Mouse (Mus musculus) layer of hippocampus, postnatal 36 days (tissue): Measurements from ENCODE around the gene Vmn1r34. TPM values are rescaled to one million over a fixed set of nuclear protein-coding genes. Genes with fewer than 3 reads are reported as not detected.
"Not testable (repeated sequence)": the region's sequence is repeated elsewhere in the genome, so short reads cannot be mapped to it uniquely, and the experiment has no call there.

Experiments
- DNase-seq, 2 experiments: peaks; one replicate each; pipeline ENCODE4 v3.0.0; 2022
- total RNA-seq, 2 experiments: library from RNA; stranded (reverse); gene quantifications; 2 replicates each; pipeline ENCODE4 v1.2.3; 2021

Vmn1r34 gene
- not detected for total RNA-seq

- DNase-seq, result no peak
These were observed at the start of gene Vmn1r34 for GRCm38 (mm10) chr6:66643779-66644178. Vmn1r34 (minus strand) TSS chr6:66643879.

GRCm38 (mm10) chr6:66685806-66686205 is 42.1 kb upstream of the Vmn1r34 start, which contains the start of gene Vmn1r35:
Vmn1r35 (minus strand) TSS chr6:66685906.
- DNase-seq, result no peak

- not testable (repeated sequence) for DNase-seq
These were observed 25.5 kb downstream of the Vmn1r34 start, which contains the start of gene Vmn1r33 for GRCm38 (mm10) chr6:66618182-66618581. Vmn1r33 (minus strand) TSS chr6:66618282.

GRCm38 (mm10) chr6:66595804-66596203 is 47.9 kb downstream of the Vmn1r34 start:
- DNase-seq, result no peak

Other genes with a start within 250 kb of the Vmn1r34 start
- 1 to 10 TPM; 7.0 to 7.2 TPM for gene Mad2l1, start 108.5 kb downstream of the Vmn1r34 start, total RNA-seq
- gene Vmn1r32, start 83.8 kb downstream of the Vmn1r34 start, total RNA-seq, result not detected
- not detected for gene Vmn1r33, start 25.6 kb downstream of the Vmn1r34 start, total RNA-seq
- not detected for gene Vmn1r35, start 42.0 kb upstream of the Vmn1r34 start, total RNA-seq
- gene Vmn1r36, start 75.3 kb upstream of the Vmn1r34 start, total RNA-seq, result not detected
- not detected for gene Vmn1r37, start 85.5 kb upstream of the Vmn1r34 start, total RNA-seq
- gene Vmn1r38, start 138.7 kb upstream of the Vmn1r34 start, total RNA-seq, result not detected
- not detected for gene Vmn1r39, start 166.7 kb upstream of the Vmn1r34 start, total RNA-seq